Mouse (Mus musculus) A20 (cell line): ENCODE data around the gene Vmn2r32.
"Not testable (repeated sequence)": the region's sequence is repeated elsewhere in the genome, so short reads cannot be mapped to it uniquely, and the experiment has no call there.

Experiments
- DNase-seq: peaks from one replicate; pipeline ENCODE4 v3.0.0-alpha.2; 2011; ENCODE audit warnings: low read depth, low spot score

Vmn2r32 gene

DNA sequence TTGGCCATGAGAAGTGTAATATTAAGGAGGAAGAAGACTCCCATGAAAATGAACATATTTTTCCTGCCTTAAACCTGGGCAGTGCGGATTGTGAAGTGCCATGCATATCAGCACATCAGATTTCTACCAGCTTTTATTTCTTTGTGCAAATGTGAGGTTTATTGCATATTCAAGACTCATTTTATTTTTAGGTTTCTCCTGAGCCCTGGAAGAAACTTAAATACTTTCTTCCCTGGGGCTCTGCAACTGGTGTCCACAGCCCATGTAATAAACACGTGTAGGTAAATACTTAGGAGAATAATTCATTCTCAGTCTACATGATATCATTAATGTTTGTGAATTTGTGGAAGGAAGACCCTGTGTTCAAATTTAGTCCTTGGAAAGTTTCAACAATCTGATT is at the start of gene Vmn2r32:
Gene Vmn2r32 (minus strand): TSS at position 101 of the 400 bp plus-strand sequence.
- not testable (repeated sequence) for DNase-seq
